7 mouse cellular contexts compared by ENCODE assay signal in genomic region chr7:27257046-27257851, GRCm38 (mm10). TPM values are rescaled to one million over a fixed set of nuclear protein-coding genes. Genes with fewer than 3 reads are reported as not detected.
DNase-seq lines count a peak whose midpoint lies in the region; ATAC-seq lines count a peak whose summit lies in the region.

No protein-coding gene starts in this region.

- H3K4me2 ChIP-seq in intestine, embryonic 14.5 days (ENCODE audit: low read length): peak overlapping the region; percentile 75

- peak overlapping the region; percentile 43; the same call in 1 of the 2 replicates for H3K27ac ChIP-seq in intestine, embryonic 14.5 days (ENCODE audit: low read depth)

- 27% methylated on average over 27 of the region's 27 CpGs for WGBS in intestine, embryonic 14.5 days

- H3K9ac ChIP-seq in intestine, embryonic 14.5 days (ENCODE audit: low read length): peak overlapping the region; percentile 27; the same call in 1 of the 2 replicates

- H3K36me3 ChIP-seq in intestine, embryonic 14.5 days (ENCODE audit: control insufficient read depth, insufficient read depth, low read length): peaks cover 15% of the 10 kb centered on the region

- ATAC-seq in intestine, embryonic 14.5 days (replicated peaks; ENCODE audit: low FRiP score, low TSS enrichment, low read depth): 0 out of 2 replicates have a peak, but pooled peaks have one; percentile 0
- peak; percentile 68 for ATAC-seq in megakaryocyte-erythroid progenitor cell, adult 5-6 weeks (replicated peaks; ENCODE audit: low FRiP score, low TSS enrichment, poor library complexity, severe bottlenecking)

- peaks cover 22% of the 10 kb centered on the region for H3K4me1 ChIP-seq in intestine, embryonic 14.5 days (replicated peaks; ENCODE audit: control insufficient read depth, insufficient read depth, low read length)

- H3K4me3 ChIP-seq in intestine, embryonic 14.5 days (ENCODE audit: low read depth, low read length): no peak overlapping the region

- H3K27me3 ChIP-seq in intestine, embryonic 14.5 days (replicated peaks; ENCODE audit: control insufficient read depth, insufficient read depth, low read length): no peaks in the 10 kb centered on the region

- no peaks in the 10 kb centered on the region for H3K9me3 ChIP-seq in intestine, embryonic 14.5 days (ENCODE audit: control insufficient read depth, low read length)

- intact Hi-C loops in left cerebral cortex, postnatal 14 days (cut with DNase I): no loop called here

- DNase-seq in adrenal gland, adult 8-10 months: peak; percentile 44
- DNase-seq in cerebellum, postnatal 4 days (ENCODE audit: low spot score in 2 of 2): peak; percentile 66 to 93
- peak; percentile 85 to 87 for DNase-seq in frontal cortex, postnatal 36 days (ENCODE audit: low spot score in 2 of 2)
- DNase-seq in intestine, embryonic 14.5 days (ENCODE audit: low spot score): no peak
- peak; percentile 73 to 86 for DNase-seq in left cerebral cortex, postnatal 14 days (ENCODE audit: low spot score in 2 of 2)
- DNase-seq in right cerebral cortex, postnatal 36 days (ENCODE audit: low spot score in 2 of 2): peak; percentile 79 to 83

RNA-seq across cellular contexts. Expression of gene Numbl, which starts 1.0 kb away (rescaled TPM):
- total RNA-seq in adrenal gland, adult 8-10 months (2022): 10 to 100 TPM in 3 of 4 experiments, 1 to 10 TPM in 1; 8.9 to 16.2 (median 14.1) TPM
- 9.2 and 11.0 TPM in 2 replicates for polyA plus RNA-seq in intestine, embryonic 14.5 days (2014; fragmentation: Nextera tagmentation; extraction: Ambion mirVana)
- 100 to 1,000 TPM; 134 to 139 TPM for total RNA-seq in left cerebral cortex, postnatal 14 days (2021)
- 0.94 and 3.0 TPM in 2 replicates for total RNA-seq in megakaryocyte-erythroid progenitor cell, adult 5-6 weeks (2014; fragmentation: Nextera tagmentation)
- 0.38 and 0.66 TPM in 2 replicates for total RNA-seq in megakaryocyte-erythroid progenitor cell, adult 5-6 weeks (2017)

RNA-seq across cellular contexts. Expression of gene Coq8b, which starts 24.4 kb away (rescaled TPM):
- total RNA-seq in adrenal gland, adult 8-10 months (2022): 10 to 100 TPM; 42.5 to 85.7 (median 61.0) TPM
- polyA plus RNA-seq in intestine, embryonic 14.5 days (2014; fragmentation: Nextera tagmentation; extraction: Ambion mirVana): 16.7 and 18.0 TPM in 2 replicates
- total RNA-seq in left cerebral cortex, postnatal 14 days (2021): 10 to 100 TPM; 31.2 to 34.8 TPM
- total RNA-seq in megakaryocyte-erythroid progenitor cell, adult 5-6 weeks (2014; fragmentation: Nextera tagmentation): 13.0 and 26.7 TPM in 2 replicates
- 8.2 and 10.7 TPM in 2 replicates for total RNA-seq in megakaryocyte-erythroid progenitor cell, adult 5-6 weeks (2017)

RNA-seq across cellular contexts. Expression of gene Itpkc, which starts 28.8 kb away (rescaled TPM):
- 10 to 100 TPM; 15.5 to 17.2 (median 16.2) TPM for total RNA-seq in adrenal gland, adult 8-10 months (2022)
- 8.9 and 9.3 TPM in 2 replicates for polyA plus RNA-seq in intestine, embryonic 14.5 days (2014; fragmentation: Nextera tagmentation; extraction: Ambion mirVana)
- 1 to 10 TPM; 7.3 to 8.0 TPM for total RNA-seq in left cerebral cortex, postnatal 14 days (2021)
- total RNA-seq in megakaryocyte-erythroid progenitor cell, adult 5-6 weeks (2014; fragmentation: Nextera tagmentation): 2.3 and 5.3 TPM in 2 replicates
- total RNA-seq in megakaryocyte-erythroid progenitor cell, adult 5-6 weeks (2017): 3.3 and 5.9 TPM in 2 replicates

Comparison
In these comparisons a context has a peak if more than half of its experiments do, and no peak if none do; other contexts are left out.
1. RNA of gene Numbl, which starts 1.0 kb away (total RNA-seq): 134 to 139 TPM in left cerebral cortex, postnatal 14 days; 8.9 to 16.2 TPM in adrenal gland, adult 8-10 months and 0.38 to 3.0 TPM in megakaryocyte-erythroid progenitor cell, adult 5-6 weeks; every median in the first group is over 4 times any median in the second.